Mouse (Mus musculus) heart, adult 8-10 months (tissue): Measurements from ENCODE around the gene Mrtfb. TPM values are rescaled to one million over a fixed set of nuclear protein-coding genes. Genes with fewer than 3 reads are reported as not detected.

Experiments
- DNase-seq: peaks from one replicate; pipeline ENCODE4 v3.0.0; 2022; ENCODE audit warnings: low spot score
- total RNA-seq, 4 experiments: library from RNA; stranded (reverse); gene quantifications; 2 replicates each; pipeline ENCODE4 v1.2.4; 2022

Mrtfb gene
- total RNA-seq = 10 to 100 TPM; 24.5 to 32.8 (median 28.8) TPM

DNA sequence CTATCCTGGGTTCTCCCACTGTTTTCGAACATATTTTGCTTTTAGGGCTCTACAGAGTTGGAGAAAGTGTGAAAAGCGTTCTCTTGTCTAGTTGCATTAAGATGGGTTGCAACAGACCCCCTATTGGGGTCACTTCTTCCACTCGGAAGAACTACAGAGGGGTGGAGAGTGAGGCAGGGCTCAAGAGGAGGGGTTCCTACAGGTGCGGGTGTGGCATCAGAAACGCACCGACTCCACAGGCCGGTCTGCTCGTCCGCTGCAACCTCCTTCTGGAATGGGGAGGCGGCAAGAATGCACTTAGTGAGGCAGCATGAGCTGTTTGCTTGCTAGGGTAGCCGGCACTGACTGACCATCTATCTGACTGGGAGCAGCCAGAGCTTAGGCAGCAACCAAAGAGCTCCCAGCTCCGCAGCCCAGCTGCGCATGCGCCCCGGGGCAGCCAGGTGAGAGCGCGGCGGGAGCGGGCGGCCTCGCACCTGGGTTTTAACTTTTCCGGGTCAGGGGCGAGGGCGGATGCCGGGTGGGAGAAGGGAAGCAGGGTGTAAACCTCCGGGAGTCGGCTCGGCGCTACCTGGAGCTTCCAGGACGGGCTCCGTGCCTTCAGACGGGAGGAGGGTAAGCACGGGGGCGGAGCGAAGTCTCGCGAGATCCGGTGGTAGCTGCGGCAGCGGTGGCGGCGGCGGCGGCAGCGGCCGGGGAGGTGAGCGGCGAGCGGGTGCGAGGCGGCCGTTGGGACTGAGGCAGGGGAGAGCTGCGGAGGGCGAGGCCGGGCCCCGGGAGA lies at the start of gene Mrtfb:
Mrtfb (plus strand) TSS at position 627 of the 781 bp plus-strand sequence.
- peak; percentile 87 for DNase-seq

DNA sequence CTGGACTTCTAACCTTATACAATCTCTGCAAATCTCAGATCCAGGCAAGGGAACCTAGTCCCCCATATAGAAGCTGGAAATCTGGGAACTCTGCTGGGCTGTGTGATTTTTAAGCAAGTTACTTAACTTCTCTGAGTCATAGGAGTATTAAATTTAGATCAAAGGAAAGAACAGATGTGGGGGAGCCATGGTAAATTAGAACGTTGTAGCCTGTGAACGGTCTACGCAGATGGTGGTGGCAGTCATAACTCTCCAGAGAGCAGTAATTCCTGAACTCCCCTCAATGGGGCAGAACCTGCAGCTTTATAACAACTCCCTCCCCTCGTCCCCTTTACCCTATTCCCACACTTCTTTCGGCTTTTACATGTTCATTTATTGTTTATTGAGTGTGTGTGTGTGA lies 48.6 kb upstream of the Mrtfb start:
- DNase-seq = no peak

DNA sequence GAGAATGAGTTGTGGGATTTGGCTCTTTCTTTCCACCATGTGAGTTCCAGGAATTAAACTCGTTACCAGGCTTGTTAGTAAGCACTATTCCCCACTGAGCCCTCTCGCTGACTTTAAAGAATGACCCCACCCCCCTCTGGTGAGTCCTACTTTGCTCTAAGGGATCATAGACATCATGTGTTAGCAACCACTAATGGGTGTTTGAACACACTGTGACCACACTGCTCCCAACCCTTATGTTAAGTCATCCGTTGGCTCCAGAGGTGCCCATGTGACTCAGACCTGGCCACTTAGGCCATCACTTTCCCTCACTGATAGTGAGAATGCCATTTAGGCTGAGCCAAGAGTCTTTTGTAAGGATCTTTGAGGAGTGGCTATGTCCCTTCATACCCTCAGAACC lies 48.2 kb upstream of the Mrtfb start:
- DNase-seq = no peak

DNA sequence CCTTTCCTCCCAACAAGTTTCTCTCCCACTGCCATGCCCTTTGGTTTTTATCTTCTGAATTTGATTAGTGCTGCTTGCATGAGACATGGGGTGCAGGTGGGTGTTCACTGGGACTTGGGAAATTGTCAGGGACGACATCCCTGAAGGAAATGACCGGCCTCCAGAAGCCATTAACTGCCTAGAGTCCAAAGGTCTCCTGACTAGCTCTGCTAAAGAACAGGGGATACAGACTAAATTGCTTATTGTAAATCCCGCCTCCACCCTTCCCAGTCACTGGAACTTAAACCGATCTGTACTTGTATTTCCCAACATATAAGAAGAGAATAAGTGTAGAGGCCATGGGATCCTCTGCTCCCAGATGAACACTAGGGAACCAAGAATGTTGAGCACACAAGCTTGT lies 43.5 kb upstream of the Mrtfb start:
- no peak for DNase-seq

DNA sequence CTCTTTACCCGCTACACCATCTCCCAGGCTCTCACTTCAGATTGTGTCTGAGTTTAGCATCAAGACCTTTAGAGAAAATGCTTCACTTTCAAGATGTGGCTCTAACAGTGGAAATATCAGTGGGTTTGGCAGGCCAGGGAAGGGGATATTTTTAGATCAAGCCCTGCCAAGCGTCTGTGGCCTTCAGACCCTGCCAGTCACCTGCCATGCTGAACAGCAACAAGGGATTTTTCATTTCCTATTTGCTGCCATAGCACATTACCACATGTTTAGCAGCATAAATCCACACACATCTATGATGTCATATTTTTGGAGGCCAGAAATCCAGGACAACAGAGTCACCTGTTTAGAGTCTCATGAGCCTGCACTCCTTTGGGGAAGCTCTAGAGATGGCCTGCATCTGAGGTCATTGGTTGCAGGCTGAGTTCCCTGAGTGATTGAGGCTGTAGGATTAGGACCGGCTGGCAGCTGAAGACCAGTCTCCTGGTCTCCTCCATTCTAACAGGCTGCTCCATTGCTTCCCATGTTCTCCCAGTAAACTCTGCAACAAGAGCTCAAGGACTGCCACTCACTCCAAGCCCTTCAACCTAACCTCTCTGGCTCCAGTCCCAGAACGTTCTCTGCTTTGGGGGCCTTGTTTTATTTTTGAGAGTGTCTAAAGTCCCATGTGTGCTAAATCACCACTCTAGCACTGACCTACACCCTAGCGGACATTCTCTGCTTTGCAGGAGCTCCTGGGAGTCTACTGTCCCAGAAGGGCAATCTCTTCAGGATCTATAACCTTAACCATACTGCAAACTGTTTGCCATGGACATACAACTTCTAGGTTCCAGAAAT lies 39.9 kb upstream of the Mrtfb start:
- DNase-seq = peak; percentile 37

DNA sequence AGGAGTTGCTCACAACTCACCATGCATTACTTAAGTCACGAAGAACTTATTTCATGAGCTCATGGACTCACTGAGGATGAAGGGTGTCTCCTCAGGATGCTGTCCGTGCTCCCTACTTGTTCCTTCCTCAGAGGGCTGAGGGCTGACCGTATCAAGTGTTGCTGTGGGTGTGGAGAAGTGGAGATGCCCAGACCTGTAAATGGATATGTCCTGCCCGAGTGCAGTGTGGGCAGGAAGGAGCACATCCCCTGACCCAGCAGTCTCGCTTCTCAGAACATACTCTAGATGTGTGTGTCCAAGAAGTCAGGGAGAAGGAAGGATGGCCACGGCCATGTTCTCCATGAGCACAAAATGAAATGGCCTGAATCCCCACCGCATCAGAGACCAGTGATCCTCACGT lies 38.3 kb upstream of the Mrtfb start:
- DNase-seq = no peak

DNA sequence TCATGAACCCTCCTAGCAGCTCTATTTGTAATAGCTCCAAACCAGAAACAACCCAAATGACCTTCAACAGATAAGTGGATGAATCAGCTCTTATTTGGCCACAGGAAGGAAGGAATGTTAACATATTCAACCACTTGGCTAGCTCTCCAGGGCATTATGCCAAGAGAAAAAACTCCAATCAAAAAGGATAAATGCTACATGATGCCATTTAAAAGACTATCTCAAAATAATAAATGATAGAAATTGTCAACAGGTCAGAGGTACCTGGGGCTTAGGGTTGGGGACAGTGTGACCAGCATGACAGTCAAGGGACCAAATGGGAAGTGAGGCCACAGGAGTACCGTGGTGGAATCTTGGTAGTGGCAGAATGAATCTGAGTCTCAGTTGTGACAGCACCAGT lies 34.8 kb upstream of the Mrtfb start:
- DNase-seq = no peak

DNA sequence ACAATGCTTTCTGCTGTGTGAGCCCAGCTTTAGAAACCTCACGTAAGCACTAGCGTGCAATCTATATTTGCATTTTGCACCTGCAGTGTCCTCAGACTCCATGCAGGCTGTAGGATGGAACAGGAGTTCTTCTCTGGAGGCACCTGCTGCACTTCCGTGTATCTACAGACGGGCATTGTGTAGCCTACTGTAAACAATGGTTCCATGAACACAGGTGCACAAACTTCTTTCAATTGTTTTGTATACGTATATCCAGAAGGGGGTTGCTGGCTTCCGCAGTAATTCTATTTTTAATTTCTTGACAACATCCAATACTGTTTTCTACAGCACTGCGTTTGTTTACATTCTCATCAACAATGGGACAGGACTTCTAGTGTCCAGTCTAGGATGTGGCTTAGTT lies 24.2 kb upstream of the Mrtfb start:
- no peak for DNase-seq

DNA sequence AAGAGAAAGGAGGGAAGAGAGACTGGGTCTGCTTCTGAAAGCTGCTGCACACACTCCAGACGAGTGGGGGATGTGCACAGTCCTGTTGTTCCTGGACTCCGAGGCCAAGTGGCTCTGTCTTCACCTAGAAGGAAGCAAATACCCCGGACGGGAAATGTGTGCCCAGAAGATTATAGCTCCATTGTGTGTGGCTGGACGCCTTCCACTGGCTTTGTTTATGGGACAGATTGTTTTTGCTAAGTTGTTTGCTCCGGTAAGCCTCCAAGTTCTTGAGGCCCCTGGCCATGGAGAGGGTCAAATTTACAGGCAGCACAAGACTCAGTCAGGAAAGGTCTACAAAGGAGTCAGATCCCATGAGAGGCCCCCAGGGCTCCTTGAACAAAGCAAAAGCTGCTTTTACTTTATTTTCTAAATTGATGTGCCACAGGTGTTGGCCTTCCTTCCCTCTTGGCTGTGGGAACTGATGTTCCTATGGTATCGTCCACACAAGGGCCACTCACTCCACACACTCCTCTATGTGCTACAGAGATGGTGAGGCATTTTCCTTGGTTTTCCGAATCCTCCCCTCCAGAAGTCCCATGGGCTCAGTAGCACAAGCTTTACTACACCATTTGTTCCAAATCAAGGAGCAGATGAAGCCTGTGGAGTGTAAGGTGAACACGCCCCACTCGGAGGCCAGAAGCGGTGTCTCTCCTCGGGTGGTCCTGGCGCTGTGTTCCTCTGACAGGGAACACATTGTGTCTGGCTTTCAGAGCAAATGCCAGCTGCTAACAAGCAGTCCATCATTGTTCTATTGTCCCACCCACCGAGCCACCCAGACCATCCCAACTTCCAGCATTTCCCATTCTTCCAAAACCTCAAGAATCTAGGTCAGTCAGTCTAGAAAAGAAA lies 23.1 kb upstream of the Mrtfb start:
- DNase-seq = peak; percentile 73

DNA sequence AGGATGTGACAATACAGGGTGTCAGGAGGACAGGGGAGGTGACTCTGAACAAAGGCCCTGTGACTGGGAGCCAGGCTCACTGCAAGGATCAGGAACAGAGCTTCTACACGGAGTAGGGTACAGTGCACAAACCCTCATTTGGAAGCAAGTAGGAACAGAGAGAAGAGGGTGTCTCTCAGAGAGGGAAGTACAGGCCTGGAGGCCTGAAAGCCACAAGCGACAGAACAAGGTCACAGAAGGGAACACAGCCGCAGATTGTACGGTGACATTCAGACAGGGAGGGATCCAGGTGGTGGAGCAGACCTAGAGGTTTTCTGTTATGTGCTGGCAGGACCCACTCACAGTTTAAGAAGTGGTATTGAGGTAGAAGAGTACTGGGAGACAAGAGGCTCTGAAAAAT lies 17.2 kb upstream of the Mrtfb start:
- DNase-seq = no peak

DNA sequence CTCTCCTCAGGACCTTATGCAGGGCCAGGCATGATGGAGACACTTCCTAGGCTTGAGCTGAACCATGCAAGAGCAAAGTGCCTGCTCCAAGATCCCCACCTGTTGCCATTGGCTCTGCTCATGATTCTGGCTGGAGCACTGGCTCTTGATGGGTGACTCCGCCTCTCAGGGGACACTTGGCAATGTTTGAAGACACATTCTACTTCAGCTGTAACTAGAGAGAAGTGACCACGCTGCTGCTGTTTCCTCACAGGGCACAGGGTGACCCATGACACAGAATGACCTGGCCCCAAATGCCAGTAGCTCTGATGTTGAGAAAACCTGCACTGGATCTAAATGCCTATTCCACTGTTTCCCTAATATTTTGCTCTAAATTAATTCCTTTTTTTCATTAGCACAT lies 16.7 kb upstream of the Mrtfb start:
- no peak for DNase-seq

DNA sequence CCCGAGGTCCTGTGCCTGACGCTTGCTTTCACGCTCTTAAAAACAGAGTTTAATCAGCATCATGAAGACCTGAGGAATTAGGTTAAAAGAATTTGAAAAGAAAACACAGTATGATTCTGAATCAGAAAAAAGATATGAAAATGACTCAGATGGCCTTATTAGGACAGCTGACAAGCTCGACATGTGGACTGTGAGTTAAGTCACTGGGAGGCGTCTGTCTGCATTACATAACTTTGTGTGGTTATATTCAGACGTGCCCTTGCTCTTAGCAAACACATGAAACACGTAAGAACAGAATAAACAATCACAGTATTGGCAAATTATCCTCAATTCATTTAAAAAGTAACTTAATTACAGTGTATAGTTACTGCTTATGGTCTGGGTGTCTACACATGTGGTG lies 16.0 kb upstream of the Mrtfb start:
- no peak for DNase-seq

DNA sequence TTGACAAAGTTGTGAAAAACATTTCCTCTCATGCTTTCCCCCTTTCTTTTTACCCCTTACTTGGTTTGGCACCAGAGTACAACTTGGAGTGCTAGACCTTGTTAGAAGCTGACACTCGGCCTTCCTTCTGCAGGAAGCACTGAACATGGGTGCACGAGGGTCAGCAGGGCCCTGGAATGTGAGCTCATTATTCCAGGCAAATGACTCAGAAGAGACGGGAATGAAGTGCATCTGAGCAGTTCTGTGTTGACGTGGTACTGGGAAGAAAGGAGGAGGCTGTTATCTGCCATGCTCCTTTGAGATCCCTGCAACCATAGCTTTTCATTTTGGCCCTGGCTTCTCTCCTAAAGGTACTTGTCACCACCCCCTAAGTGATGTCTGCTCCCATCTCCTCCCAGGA lies 10.6 kb upstream of the Mrtfb start:
- DNase-seq = no peak

DNA sequence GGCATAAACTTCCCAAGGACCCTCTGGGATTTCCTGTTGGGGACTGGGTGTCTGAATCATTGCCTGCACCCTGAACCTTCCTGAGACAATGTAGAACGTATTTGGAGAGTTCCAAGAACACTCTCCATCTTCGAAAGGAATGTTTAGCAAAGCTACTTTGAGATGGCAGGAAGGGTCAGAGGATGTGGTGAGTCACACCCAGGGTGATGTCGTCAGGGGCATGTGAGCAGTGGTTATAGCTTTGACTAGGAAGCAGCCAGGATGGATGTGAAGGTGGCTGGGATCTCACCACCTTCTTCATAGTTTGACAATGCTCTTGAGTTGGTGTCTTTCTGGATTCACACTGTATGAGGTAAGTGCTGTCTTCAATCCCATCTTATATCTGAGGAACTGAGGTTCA lies 9.4 kb upstream of the Mrtfb start:
- DNase-seq = no peak

DNA sequence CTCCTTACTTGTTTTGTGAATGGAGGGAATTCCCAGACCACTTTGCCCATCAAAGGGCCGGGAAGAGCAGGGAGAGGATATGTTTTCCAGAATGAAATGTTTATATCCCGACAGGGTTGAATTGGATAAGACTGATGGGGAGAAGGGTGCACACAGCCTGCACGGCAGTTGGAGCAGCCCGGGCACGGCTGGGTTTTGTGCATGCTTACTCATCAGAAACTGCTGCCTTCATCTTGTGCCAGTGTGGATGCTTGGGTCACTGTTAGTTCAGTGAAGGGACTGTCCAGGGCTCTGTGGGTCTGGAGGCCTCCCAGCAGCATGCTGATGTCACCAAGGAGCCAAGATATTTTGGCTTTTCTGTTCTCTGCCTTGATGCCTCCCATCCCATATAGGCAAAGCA lies 6.2 kb upstream of the Mrtfb start:
- DNase-seq = no peak

DNA sequence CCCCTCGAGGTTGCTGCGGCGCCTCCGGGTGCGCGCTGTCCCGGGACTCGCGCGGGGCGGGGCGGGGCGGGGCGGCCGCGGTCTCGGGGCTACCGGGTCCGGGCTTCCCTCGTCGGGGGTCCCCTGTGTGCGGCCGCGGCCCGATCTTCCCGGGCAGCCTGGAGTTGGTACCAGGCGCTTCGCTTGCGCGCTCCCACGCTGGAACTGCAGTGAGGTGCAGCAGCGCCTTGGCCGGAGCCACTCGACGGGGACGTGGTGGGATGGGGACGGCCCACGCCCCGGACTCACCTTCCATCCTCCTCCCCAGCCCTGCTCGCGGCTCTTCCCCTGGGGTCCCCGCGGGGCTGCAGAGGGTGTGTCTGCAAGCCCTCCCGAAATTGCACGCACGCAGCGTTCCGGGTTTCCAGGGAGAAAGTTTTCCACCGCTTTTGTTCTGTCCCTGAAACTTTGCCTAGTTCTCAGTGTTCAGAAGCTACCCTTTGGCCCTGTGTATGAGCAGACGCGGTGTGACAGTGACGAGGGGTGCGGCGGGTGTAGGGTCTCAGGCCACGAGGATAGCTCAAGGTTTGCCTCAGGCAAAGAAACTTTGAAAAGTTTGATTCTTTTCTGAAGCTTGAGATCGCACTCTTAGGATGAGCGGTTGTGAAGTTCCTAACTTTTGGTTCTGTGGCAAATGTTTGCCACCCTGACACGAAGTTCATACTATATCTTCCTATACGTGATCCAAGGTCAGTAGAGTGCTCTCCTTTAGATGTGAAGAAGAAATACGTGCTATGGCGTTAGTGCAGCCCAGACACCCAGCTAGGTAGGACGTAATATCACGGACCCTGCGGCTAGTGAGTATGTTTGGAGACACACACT lies 616 bp downstream of the Mrtfb start:
- peak; percentile 33 for DNase-seq

DNA sequence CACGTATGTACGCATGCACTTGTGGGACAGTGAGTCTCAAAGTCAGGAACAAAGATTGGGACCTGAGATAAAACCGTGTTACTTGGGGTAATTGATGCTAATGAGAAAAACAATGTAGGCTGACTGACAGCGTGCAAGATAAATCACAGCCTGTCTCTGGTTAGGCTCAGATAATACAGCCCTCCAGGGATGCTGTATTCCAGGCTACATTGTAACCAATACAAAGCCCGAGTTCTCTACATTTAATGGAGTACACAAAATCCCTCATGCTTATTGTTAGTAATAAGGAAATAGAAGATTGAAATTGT lies 1.2 kb downstream of the Mrtfb start:
- no peak for DNase-seq

DNA sequence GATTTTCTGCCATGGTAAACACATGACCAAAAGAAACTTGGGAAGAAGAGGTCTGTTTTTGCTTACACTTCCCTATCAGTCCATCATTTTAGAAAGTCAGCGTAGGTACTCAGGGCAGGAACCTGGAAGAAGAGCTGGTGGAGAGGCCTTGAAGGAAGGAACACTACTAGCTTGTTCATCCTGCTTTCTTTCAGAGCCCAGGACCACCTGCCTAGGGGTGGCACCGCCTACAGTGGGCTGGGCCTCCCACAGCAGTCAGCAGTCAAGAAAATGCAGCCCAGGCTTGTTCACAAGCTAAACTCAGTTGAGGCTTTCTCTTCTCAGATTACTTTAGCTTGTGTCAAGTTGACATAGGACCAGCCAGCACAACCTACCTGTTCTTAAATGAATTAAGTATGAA lies 2.7 kb downstream of the Mrtfb start:
- DNase-seq = no peak

DNA sequence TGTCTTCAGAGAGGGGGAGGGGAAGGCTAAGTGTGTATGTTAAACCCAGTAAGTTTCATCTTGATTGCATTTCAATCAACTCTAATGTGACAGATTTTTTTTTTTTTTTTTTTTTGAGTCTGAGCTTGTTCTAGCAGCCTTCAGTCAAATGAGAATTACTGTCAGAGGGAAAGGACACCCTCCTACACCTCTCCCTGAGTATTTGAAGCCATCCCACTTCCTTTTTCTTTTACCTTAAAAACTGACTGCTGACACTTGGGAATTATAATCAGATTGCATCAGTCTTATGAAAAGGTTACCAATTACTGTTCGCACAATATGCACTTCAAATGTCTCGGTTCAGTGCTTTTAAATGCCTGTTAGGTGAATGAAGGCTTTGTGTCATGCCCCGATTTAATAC lies 10.0 kb downstream of the Mrtfb start:
- DNase-seq = no peak

DNA sequence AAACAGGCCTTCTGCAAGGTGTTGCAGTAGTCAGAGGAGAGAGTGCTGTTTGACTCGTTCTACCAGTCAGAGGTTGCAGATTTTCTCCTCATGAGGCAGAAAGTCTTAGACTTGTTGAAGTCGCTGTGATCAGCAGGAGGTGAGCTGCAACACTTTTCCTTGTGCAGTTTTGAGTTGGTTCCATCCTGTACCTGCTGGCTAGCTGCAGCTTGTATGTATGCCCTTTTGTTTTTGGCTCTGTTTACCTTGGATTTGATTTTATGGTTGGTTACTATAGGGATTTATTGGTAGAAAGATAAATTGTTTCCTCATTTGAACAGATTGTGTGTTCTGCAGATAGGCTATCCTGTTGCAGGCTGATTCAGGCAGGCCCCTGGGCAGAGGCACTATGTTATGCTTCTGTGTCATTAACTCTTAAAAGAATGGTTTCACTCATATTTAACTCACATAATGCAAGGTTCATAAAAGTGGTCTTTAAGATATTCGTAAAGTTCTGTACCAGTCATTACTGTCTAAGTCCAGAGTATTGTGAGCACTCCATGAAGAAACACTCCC lies 11.1 kb downstream of the Mrtfb start:
- DNase-seq = no peak

DNA sequence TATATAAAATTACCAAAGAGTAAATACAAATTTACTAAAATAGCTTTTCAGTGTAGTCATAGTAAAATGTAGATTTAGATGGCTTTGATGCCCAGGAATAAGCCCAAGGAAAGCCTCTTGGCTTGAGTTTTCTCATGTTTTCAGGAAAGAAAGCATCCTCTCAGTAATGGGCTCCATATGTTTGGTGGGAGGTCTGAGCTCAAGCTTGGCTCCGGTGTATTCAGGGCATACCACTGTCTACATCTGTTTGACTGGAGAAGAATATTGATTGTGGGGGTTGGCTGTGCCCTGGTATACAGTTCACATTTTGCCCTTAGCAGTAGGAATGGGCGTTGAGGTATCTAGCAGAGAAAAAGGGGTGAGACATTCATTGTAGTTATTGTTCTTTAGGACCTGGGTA lies 13.1 kb downstream of the Mrtfb start:
- no peak for DNase-seq
